Mouse (Mus musculus) A20 (cell line): ENCODE measurements at regions not wholly inside any gene's neighbourhood (a gene's known extent, or its start where the extent isn't known, plus 50 kb on each side); places are given as distances from the start of the nearest gene placed in this dataset.
A peak's percentile ranks its signal among the peaks of the same experiment; 100 is the strongest.

Experiments used
- DNase-seq: peaks from one replicate; pipeline ENCODE4 v3.0.0-alpha.2; 2011; ENCODE audit warnings: low read depth, low spot score

DNA sequence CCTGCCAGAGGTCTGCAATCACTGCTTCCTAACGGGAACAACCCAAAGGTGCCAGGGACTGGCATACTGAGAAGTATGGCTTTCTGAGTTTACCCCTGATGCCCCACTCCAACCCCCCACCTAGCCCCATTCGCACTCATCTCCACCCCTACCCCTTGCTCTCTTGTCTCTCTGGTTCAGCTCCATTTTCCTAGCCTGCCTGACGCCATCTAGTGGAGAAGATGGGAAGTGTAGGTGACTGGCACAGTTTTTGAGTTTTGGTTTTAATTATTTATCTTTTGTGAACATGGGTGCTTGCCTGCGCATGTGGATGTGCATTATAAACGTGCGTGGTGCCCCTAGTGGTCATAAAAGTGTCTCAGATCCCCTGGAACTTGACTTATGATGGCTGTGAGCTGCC, 352.3 kb upstream of the Hs6st1 start:
- peak; percentile 33 for DNase-seq

DNA sequence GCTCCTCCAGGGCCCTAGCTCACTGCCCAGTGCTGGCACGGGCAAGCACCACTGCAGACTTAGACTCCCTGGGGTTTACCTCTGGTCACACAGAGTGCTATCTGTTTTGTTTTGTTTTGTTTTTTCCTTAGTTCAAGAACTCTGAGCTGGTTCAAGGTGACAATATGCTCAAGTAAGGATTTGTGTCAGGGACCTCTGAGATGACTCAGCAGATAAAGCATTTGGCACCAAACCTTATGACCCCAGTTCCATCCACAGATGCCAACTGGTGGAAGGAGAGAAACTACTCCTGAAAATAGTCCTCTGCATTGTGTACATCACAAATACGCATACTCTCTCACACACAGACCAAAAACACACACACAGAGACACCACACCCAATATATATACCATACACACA, 351.0 kb upstream of the Hs6st1 start:
- no peak for DNase-seq

DNA sequence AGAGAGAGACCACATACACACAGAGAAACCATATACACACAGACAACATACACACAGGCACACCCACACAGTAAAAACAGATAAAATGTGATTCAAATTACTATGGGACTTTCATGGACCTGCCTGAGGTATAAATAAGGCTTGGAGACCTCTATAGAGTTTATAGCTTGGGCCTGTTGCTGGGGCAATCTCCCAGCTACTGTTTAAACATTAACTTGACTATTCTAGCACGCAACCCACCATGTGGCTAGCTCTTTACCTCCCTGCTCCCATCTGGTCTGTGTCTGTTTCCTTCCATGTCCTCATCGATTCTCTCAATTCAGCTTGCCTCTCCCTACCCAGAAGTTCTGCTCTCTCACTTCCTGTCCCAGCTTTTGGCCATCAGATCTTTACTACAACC, 350.5 kb upstream of the Hs6st1 start:
- DNase-seq, result no peak

DNA sequence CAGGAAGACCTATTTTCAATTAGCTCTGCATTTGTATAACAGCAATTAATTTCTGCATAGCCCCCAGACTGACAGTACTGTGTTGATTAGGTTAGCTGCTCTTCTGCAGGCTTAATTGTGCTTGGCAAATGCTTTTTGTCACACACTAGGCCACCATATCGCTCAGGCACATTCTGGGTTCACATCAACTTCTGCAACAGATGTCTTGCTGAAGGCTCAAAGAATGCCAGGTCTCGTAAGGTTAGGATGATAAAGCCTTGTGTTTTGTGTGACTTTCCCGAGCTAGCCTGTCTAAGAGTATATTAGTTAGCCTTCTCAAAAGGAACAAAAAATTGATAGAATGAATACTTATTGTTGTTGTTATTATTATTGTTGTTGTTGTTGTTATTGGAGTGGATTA, 348.1 kb upstream of the Hs6st1 start:
- DNase-seq, result no peak

DNA sequence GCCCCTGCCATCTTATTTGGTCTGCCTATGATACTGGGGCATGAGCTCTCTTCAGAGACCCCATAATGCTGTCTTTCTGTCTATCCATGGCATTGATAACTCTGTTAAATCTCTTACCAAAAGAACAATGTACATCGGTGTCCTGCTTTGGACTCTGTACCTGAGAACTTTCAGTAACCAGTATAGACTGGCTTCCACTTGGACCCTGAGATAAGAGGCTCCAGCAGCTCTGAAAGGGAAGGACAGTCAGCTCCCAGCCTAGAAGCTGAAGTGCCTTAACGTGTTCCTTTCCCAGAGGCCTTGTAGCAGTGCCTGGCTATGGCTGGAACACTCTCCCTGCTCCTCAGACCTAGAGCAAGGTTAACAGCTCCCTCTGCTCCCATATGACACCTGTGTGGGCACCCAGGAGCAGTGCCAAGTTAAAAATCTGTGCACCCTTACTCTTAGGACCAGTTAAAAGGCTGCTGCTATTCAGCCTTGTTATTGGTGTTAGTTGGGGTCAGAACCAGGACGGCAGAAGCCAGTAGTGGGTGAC, 343.8 kb upstream of the Hs6st1 start:
- DNase-seq, result no peak

DNA sequence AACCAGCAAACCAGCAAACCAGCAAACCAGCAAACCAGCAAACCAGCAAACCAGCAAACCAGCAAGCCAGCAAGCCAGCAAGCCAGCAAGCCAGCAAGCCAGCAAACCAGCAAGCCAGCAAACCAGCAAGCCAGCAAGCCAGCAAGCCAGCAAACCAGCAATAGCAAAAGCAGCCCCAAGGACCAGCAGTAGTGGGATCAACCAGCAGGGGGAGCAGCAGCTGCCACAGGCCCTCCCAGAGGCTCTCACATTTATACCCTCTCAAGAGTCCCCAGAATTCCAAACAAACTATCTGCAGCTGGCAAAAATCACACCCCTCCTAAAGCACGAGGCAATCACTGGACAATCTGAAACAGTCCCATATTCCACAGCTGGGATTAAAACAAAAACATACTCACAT, 341.6 kb upstream of the Hs6st1 start:
- peak; percentile 51 for DNase-seq

DNA sequence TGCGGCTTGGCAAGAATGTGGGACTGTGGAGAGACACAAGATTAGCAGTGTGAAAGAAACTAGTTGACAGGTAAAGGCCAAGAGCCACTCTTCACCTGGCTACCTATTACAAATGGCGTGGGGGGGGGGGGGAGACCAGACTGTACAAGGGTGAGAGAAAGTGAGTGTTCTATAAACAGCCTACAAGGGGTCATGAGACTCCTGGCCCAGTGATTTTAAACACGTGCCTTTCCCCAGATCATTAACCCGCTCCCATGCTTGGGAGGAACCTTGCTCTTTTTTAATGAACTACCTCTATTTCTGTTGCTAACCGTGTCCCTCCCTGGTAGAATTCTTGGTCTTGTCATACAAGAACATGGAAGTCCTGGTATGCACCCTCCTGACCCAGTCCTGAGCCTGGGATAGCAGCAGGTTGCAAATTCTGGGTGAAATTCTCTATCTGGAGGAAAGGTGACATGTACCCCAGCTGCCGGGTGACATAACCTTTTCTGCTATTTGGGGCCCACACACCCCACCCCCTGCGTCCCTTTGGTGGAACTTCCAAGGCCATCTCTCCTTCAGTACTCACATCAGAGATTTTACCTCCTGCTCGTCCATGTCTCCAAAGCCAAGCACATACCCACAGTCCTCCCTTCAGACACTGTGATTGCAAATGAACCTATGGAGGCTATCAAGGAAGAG, 340.8 kb upstream of the Hs6st1 start:
- DNase-seq, result no peak

DNA sequence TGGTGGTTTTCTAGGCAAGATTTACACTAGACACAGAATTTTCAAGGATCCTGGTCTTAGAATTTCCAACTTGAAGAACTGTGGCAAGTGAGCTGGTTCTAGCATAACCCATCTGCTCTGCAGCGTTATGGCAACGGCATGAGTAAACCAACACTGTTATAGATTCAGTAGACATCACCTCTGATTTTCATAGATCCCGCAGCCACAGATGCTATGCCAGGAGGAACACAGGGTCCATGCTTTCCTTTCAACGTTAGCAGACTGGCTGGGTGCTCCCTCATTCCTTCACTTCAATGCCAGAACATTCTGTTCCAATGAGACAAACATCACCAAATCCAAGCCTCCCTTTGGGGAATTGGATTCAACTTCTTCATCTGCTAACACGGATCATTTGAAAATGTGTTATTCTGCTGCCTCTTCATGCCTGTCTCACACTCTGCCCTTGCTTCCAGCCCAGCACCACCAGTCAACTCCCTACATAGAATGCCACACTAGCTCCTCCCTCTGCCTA, 338.4 kb upstream of the Hs6st1 start:
- no peak for DNase-seq

DNA sequence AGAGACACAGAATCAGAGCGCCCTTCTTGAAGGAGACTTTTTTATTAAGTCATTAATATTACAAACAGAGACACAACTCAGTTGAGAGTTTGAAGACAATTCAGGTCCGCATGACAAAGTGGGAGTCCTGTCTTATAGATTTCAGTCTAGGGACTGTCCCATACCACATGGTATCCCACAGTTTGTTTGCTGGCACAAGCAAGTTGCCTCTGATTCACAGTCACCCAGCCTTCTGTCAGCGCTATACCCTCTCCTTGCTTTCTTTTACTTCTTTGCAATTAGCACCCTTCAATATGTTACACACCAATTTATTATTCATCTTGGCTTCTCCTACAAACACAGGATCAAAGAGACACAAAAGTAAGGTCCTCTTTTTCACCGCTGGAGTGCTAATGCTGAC, 337.9 kb upstream of the Hs6st1 start:
- DNase-seq, result no peak

DNA sequence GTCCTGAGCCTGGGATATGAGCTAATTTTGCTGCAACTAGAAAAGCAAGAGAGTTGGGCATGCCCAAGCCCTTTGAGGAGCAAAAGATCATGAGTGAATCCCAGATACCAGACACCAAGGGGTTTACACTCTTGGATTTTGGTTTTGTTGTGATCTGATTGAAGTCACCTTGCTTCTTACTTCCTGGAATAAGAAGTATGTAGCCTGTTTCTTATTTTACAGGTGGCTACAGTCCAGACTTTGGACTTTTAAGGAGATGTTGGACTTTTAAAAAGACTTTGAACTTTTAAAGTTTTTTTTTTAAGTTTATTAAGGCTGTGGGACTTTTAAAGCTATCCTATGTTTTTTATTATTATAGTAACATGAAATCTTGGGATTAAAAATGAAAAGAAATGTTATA, 332.0 kb upstream of the Hs6st1 start:
- DNase-seq, result no peak

DNA sequence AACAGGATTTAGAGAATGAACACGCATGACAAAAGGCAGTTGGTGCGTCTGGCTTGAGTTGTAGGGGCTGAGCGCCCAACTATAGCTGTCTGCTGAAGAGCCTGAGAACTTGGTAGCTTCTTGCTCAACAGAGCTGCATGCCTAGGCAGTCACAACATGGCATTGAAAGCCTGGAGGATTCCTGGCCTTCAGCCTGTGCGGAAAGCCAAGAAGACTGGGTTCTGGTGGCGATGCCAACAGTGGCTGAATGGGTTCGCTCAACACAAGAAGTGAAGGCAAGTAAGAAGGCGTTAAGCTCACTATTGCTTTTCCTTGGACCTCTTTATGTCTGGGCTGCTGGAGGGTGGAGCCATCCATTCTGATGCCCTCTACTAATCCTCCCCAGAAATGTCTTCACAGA, 318.6 kb upstream of the Hs6st1 start:
- DNase-seq, result no peak

DNA sequence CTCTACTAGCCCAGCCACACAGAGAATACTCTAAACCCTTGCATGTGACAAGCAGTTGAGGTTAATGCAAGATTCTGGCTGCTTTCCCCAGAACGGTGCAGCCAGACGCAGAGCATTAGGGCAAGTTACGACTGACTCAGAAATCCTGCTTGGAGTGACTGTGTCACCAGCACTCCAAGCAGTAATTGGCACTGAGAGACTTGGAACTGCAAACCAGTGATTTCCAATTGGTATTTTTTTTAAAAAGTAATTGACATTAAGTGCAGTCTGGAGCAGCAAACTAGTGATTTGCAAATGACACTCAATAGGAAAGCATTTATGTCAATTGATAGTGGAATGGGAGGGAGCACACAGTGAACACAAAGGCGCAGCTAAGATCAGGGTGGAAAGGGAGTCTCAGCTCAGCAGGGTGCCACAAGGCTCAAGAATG, 318.1 kb upstream of the Hs6st1 start:
- DNase-seq, result no peak

DNA sequence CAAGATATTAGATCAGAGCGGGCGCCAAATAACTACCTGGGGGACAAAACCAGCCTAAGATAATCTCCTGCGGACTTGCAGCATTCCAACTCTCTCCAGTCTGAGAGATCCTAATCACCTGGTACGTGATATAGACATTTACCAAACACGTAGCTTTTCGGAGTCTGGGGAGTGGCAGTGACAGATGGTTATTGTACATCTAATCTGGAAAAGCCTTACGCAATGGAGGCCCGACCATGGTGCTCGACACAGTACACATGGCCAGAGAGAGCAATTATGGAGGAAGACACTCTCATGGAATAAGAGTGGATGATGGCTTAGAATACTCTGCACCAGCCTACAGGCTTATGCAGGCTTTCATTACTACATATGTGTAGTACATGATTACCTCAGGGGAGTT, 315.6 kb upstream of the Hs6st1 start:
- no peak for DNase-seq

DNA sequence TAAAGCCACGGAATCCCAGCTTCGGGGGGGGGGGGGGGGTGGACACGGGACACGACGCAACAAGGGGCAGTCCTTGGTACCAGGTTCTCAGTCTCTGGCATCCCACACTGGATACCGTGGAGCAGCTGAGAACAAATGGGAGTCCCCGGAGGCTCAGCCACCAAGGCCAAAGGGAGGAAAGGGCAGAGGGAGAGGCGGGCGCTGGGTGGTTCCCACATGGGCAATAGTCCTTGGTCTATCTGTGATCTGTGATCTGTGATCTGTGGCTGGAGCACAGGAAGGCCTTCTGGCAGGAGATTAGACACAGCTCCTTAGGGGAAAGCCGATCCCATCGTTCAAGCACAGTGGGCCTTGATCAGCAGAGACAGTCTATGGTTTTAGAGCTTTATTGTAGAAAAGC, 314.0 kb upstream of the Hs6st1 start:
- DNase-seq, result no peak

DNA sequence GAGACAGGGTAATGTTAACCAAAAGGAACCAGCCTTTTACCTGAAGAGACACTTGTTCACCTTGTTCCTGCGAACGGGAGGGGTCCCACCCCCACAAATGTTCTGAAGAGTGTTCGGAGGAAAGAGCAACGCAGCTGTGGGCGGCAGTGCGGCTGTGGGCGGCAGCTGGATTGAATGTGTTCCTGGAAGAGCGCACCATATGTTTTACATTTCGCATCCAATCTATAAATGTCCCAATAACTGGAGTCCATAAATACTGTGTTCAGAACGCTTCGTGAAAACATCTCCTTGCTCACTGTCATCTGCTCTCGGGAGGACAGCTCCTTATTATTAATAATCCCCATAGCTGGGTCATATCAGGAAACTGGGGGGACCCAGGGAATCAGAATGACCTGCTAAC, 309.2 kb upstream of the Hs6st1 start:
- no peak for DNase-seq

DNA sequence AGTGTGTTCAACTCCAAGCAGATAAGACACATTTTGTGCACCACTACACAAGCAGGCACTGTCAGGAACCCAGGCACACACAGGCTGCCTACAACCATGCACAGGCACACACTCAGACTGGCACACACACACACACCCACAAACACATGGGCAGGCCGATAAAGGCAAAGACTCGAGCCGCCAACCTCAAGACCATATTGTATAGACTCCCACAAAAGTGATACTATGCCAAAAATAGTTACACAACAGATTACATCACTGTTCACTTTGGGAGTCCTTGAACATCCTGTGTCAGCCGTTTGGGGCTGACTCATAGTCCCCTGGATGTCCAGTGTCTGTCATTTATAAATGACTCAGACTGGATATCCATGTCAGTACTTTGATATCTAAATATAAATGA, 308.6 kb upstream of the Hs6st1 start:
- DNase-seq, result no peak

DNA sequence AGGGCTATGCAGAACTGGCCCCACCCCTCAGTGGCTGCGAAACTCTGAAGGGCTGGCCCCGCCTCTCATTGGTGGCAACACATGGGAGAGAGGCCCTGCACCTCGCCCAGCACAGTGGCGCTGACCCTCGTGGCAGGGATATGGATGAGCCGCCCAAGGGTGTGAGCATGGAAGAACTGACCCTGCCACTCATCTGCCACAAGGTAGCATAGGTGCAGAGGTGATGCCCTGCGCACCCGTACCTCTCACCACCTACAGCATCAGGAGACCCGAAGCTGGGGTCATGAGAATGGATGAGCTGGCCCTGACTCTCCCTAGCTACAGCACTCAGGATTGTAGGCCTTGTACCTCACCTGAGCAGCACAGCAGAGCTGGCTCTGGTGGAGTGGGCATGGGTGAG, 305.1 kb upstream of the Hs6st1 start:
- no peak for DNase-seq

DNA sequence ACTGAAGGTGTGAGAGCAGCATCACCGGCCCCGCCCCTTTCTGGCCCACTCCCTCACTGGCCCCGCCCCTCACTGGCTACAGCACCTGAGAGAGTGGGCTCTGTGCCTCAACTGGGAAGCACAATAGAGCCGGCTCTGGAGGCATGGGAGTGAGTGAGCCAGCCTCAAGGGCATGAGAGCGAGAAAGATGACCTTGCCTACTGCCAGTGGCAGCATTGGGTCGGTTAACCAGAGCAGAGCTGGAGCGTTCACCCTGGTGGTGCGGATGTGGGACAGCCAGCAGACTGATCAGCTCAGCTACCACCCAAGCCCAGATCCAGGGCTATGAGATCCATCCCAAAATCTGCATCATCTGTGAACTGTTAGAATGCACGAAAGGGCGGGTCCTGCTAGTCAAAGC, 304.7 kb upstream of the Hs6st1 start:
- DNase-seq, result no peak

DNA sequence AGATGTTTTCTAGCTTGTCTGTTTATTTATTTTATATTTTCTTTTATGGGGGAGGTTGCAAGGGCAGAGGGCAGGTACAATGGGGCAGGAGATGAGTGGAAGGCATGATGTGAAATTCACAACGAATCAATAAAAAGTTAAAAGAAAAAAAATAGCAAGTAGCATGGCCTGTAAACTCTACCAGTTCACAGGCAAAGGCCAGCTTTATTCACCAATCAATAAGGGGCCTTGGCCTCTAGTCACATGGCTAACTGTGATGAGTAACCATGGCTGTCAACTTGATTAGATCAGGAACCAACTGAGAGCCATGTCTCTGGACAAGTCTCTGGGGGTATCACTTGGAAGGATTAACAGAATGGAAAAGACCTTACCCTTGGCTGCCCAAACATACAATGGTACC, 304.1 kb upstream of the Hs6st1 start:
- DNase-seq, result no peak

DNA sequence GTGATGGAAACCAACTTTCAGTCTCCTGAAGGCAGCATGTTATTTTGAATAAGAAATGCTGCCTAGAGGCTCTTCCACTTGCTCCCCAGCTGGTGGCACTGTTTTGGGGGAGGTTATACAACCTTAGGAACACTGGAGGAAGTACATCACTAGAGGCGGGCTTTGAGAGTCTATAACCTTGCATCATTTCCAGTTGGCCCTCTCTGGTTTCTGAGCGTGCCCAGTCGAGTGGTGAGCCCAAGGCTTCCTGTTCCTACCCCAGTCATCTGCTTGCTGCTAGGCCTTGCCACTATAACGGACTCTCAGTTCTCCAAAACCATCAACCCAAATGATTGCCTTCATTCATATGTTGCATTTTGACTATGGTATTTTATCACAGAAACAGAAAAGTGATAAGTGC, 302.5 kb upstream of the Hs6st1 start:
- peak; percentile 59 for DNase-seq

DNA sequence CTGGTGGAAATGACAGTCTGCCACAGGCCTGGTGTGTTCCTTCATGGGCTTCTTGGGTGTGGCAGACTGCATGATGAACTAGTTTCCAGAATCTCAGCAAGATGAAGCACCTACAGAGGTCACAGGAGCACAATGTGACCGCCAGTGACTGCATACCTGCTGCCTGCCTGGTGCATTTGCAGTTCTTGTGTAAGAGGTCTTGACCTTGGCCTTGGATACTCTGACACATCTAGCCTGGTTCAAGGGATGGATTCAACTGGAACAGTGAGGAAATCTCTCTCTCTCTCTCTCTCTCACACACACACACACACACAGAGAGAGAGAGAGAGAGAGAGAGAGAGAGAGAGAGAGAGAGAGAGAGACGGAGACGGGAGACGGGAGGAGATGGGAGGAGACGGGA, 301.9 kb upstream of the Hs6st1 start:
- no peak for DNase-seq

DNA sequence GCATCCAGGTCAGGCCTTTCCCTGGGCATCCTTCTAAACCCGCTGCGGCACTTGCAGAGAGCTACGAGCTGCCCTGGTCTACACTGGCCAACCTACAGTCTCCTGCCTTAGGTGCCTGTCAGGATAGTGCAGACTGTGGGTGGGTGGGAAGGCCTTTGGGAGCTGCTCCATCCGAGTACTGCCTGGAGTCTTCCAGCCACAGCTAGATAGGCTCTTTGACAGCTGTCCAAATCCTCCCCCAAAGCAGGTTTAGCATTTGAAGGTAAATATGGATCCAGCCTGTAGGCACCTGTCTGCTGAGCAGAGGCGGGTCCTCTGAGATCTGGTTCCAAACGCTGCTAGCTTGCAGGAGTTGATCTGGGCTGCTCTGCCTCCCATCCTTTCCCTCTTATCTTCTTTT, 295.6 kb upstream of the Hs6st1 start:
- DNase-seq, result no peak

DNA sequence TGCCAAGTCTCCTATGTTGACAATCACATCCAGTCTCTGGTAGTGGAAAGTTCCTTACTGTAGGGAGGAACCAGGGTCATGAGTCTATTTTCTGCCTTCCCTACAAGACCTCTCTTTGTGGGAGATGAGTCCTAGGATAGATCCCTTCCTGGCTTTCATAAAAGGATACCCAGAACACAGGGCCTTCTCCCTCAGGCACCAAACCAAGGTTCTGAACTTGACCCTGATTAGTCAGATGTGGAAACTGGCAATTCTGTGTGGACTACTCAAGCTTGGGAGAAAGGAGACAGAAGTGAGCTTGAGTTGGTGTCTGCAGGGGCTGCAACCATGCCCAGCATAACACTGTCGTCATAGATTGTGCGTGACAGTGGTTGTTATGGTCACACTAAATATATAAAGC, 293.6 kb upstream of the Hs6st1 start:
- no peak for DNase-seq

DNA sequence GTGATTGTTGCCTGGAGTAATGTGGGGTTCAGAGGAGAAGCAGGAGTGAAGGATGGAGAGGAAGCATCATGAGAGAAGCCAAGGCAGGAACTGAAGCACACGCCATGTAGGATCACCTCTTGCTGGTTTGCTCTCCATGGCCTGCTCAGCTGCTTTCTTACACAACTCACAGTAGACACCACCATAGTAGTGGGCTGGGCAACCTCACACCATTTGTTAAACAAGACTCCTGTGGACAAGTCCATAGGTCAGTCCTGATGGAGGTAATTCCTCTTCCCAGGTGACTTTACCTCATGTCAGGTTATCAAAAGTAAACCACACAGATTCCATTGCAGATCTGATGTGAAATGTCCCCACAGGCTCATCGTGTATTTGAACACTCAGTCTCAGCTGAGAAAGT, 285.5 kb upstream of the Hs6st1 start:
- no peak for DNase-seq
